17 mouse cellular contexts compared by ENCODE assay signal in the genomic region with DNA sequence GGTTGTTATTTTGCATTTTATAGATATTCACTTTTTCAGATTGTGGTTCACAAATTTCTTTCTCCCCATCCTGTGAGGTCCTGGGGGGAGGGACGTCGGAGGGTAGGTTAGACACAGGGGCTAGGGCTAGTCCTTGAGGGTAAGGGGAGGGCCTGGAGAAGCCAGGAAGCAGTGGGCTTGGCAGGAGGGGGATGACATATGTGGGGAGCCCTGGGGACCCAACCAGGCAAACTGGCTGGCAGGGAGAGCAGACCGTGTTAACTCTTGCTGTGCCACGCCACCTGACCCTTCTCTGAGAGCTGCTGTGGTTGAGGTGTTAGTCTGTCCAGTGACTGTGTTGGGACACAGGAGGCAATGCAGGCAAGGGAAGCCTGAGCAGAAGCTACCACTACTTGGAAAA. TPM values are rescaled to one million over a fixed set of nuclear protein-coding genes. Genes with fewer than 3 reads are reported as not detected.
DNase-seq lines count a peak whose midpoint lies in the region; ATAC-seq lines count a peak whose summit lies in the region.
"Had no signal": no experiment of that assay in that cellular context is flagged by ENCODE, and none has a peak within 500 bp of the region (broad histone marks: within the 10 kb centered on the region; RNA-seq: fewer than 3 reads in every experiment).

No protein-coding gene starts in this region.

- no peak overlapping the region for H3K4me3 ChIP-seq in forebrain, embryonic 15.5 days
- H3K4me3 ChIP-seq in midbrain, embryonic 10.5 days: 0 out of 2 replicates have a peak overlapping the region, but pooled peaks have one; percentile 3
- no peak overlapping the region for H3K4me3 ChIP-seq in neural tube, embryonic 14.5 days (ENCODE audit: low read depth, low read length)
- H3K4me3 ChIP-seq: heart, embryonic 10.5 days; lung, embryonic 15.5 days had no signal

- H3K36me3 ChIP-seq in forebrain, embryonic 15.5 days: peaks cover 12% of the 10 kb centered on the region; the same call in 1 of the 2 replicates
- H3K36me3 ChIP-seq in midbrain, embryonic 10.5 days: peaks cover 20% of the 10 kb centered on the region
- H3K36me3 ChIP-seq in neural tube, embryonic 14.5 days (ENCODE audit: control insufficient read depth, insufficient read depth, low read length): peaks cover 10% of the 10 kb centered on the region; the same call in 1 of the 2 replicates

- peak; percentile 33; the same call in 1 of the 2 replicates for ATAC-seq in forebrain, embryonic 15.5 days (replicated peaks)
- ATAC-seq in neural tube, embryonic 14.5 days (ENCODE audit: low read depth): peak; percentile 23; the same call in 1 of the 2 replicates

- 34% methylated on average over 4 of the region's 4 CpGs for WGBS in forebrain, embryonic 15.5 days
- 59% methylated on average over 4 of the region's 4 CpGs for WGBS in midbrain, embryonic 10.5 days
- 32% methylated on average over 4 of the region's 4 CpGs for WGBS in neural tube, embryonic 14.5 days

- no peaks in the 10 kb centered on the region for H3K9me3 ChIP-seq in forebrain, embryonic 15.5 days
- no peaks in the 10 kb centered on the region for H3K9me3 ChIP-seq in midbrain, embryonic 10.5 days (replicated peaks)
- H3K9me3 ChIP-seq in neural tube, embryonic 14.5 days (ENCODE audit: control insufficient read depth, low read length): no peaks in the 10 kb centered on the region
- H3K9me3 ChIP-seq: heart, embryonic 10.5 days; lung, embryonic 15.5 days had no signal

- H3K4me2 ChIP-seq in forebrain, embryonic 15.5 days (replicated peaks): no peak overlapping the region
- no peak overlapping the region for H3K4me2 ChIP-seq in neural tube, embryonic 14.5 days (ENCODE audit: low read depth, low read length)
- H3K4me2 ChIP-seq: lung, embryonic 15.5 days had no signal

- H3K27ac ChIP-seq in forebrain, embryonic 15.5 days (replicated peaks): peak overlapping the region; percentile 63
- peak overlapping the region; percentile 84 for H3K27ac ChIP-seq in midbrain, embryonic 10.5 days (replicated peaks)
- H3K27ac ChIP-seq in neural tube, embryonic 14.5 days (ENCODE audit: low read depth, low read length): peak overlapping the region; percentile 60
- H3K27ac ChIP-seq: lung, embryonic 15.5 days had no signal

- H3K9ac ChIP-seq in forebrain, embryonic 15.5 days (replicated peaks): no peak overlapping the region
- H3K9ac ChIP-seq in neural tube, embryonic 14.5 days (replicated peaks; ENCODE audit: low read depth, low read length): no peak overlapping the region
- H3K9ac ChIP-seq: lung, embryonic 15.5 days had no signal

- no peaks in the 10 kb centered on the region for H3K27me3 ChIP-seq in forebrain, embryonic 15.5 days
- peaks cover 16% of the 10 kb centered on the region for H3K27me3 ChIP-seq in midbrain, embryonic 10.5 days (ENCODE audit: low read depth, poor library complexity, severe bottlenecking)
- H3K27me3 ChIP-seq in neural tube, embryonic 14.5 days (ENCODE audit: control insufficient read depth, insufficient read depth, low read length): no peaks in the 10 kb centered on the region

- DNase-seq in embryo, embryonic 11 days: peak; percentile 41
- DNase-seq in embryo, embryonic 10.5 days (ENCODE audit: low spot score): no peak
- no peak for DNase-seq in midbrain, embryonic 10.5 days (ENCODE audit: low spot score)
- no peak for DNase-seq in kidney, adult 11 months
- no peak for DNase-seq in kidney, postnatal 4 days
- no peak for DNase-seq in adrenal gland, adult (ENCODE audit: inconsistent age in 2 of 2, low spot score in 1 of 2)
- DNase-seq: adrenal gland, postnatal 10 days; gastrocnemius, postnatal 10 days; kidney, adult 18-20 months; kidney, postnatal 36 days; liver had no signal

- peaks cover 57% of the 10 kb centered on the region for H3K4me1 ChIP-seq in forebrain, embryonic 15.5 days
- peaks cover 71% of the 10 kb centered on the region for H3K4me1 ChIP-seq in midbrain, embryonic 10.5 days
- peaks cover 10% of the 10 kb centered on the region; the same call in 1 of the 2 replicates for H3K4me1 ChIP-seq in neural tube, embryonic 14.5 days (ENCODE audit: control insufficient read depth, insufficient read depth, low read length)
- H3K4me1 ChIP-seq: lung, embryonic 15.5 days had no signal

RNA-seq across cellular contexts. Expression of gene Nhlh1, which starts 3.3 kb away (rescaled TPM):
- polyA plus RNA-seq in forebrain, embryonic 15.5 days (2015; fragmentation: Nextera tagmentation; extraction: Ambion mirVana): 3.9 and 4.6 TPM in 2 replicates
- 5.5 and 6.9 TPM in 2 replicates for polyA plus RNA-seq in midbrain, embryonic 10.5 days (2016; fragmentation: Nextera tagmentation; extraction: Ambion mirVana)
- polyA plus RNA-seq in neural tube, embryonic 14.5 days (2014; fragmentation: Nextera tagmentation; extraction: Ambion mirVana): 3.3 and 3.6 TPM in 2 replicates
- polyA plus RNA-seq: C2C12; lung, embryonic 15.5 days; thymus, postnatal 0 days had no signal

RNA-seq across cellular contexts. Expression of gene Copa, which starts 21.7 kb away (rescaled TPM):
- 207 TPM in 2 replicates for polyA plus RNA-seq in forebrain, embryonic 15.5 days (2015; fragmentation: Nextera tagmentation; extraction: Ambion mirVana)
- polyA plus RNA-seq in midbrain, embryonic 10.5 days (2016; fragmentation: Nextera tagmentation; extraction: Ambion mirVana): 175 and 206 TPM in 2 replicates
- 140 and 206 TPM in 2 replicates for polyA plus RNA-seq in neural tube, embryonic 14.5 days (2014; fragmentation: Nextera tagmentation; extraction: Ambion mirVana)

RNA-seq across cellular contexts. Expression of gene Ncstn, which starts 21.9 kb away (rescaled TPM):
- 104 and 105 TPM in 2 replicates for polyA plus RNA-seq in forebrain, embryonic 15.5 days (2015; fragmentation: Nextera tagmentation; extraction: Ambion mirVana)
- 106 and 129 TPM in 2 replicates for polyA plus RNA-seq in midbrain, embryonic 10.5 days (2016; fragmentation: Nextera tagmentation; extraction: Ambion mirVana)
- polyA plus RNA-seq in neural tube, embryonic 14.5 days (2014; fragmentation: Nextera tagmentation; extraction: Ambion mirVana): 115 and 127 TPM in 2 replicates

RNA-seq across cellular contexts. Expression of gene Vangl2, which starts 32.4 kb away (rescaled TPM):
- polyA plus RNA-seq in forebrain, embryonic 15.5 days (2015; fragmentation: Nextera tagmentation; extraction: Ambion mirVana): 48.0 and 51.5 TPM in 2 replicates
- 49.1 and 55.4 TPM in 2 replicates for polyA plus RNA-seq in midbrain, embryonic 10.5 days (2016; fragmentation: Nextera tagmentation; extraction: Ambion mirVana)
- polyA plus RNA-seq in neural tube, embryonic 14.5 days (2014; fragmentation: Nextera tagmentation; extraction: Ambion mirVana): 50.9 and 52.2 TPM in 2 replicates
